Mouse (Mus musculus) hindbrain, embryonic 15.5 days (tissue): ENCODE measurements at regions not wholly inside any gene's neighbourhood (a gene's known extent, or its start where the extent isn't known, plus 50 kb on each side); places are given as distances from the start of the nearest gene placed in this dataset.
A peak's percentile ranks its signal among the peaks of the same experiment; 100 is the strongest.

Source experiments
- ATAC-seq: fragments of 200-750 bp; cut with Nextera tagmentation; 2 replicates; pipeline ENCODE4 v1.8.0; 2017; ENCODE audit warnings: low read depth, moderate number of reproducible peaks, moderate TSS enrichment; ENCODE audit not compliant: low FRiP score
- H3K27ac ChIP-seq: fragments of 300-500 bp; sonication (generic); replicated peaks from 2 replicates; pipeline ENCODE4 v1.5.1; 2015; ENCODE audit warnings: mild to moderate bottlenecking, inconsistent platforms
- H3K27me3 ChIP-seq: fragments of 300-500 bp; sonication (generic); 2 replicates; pipeline ENCODE4 v1.6.1; 2015; ENCODE audit warnings: control low read depth, inconsistent platforms
- H3K36me3 ChIP-seq: fragments of 300-500 bp; sonication (generic); 2 replicates; pipeline ENCODE4 v1.6.1; 2015; ENCODE audit warnings: control low read depth, inconsistent platforms
- H3K4me1 ChIP-seq: fragments of 300-500 bp; sonication (generic); replicated peaks from 2 replicates; pipeline ENCODE4 v1.6.1; 2015; ENCODE audit warnings: control low read depth, inconsistent platforms
- H3K4me2 ChIP-seq: fragments of 300-500 bp; sonication (generic); 2 replicates; pipeline ENCODE4 v1.6.1; 2015; ENCODE audit warnings: moderate library complexity, mild to moderate bottlenecking, inconsistent platforms
- H3K4me3 ChIP-seq: fragments of 300-500 bp; sonication (generic); 2 replicates; pipeline ENCODE4 v1.5.1; 2015; ENCODE audit warnings: mild to moderate bottlenecking, inconsistent platforms
- H3K9ac ChIP-seq: fragments of 300-500 bp; sonication (generic); 2 replicates; pipeline ENCODE4 v1.6.1; 2015; ENCODE audit warnings: inconsistent platforms
- H3K9me3 ChIP-seq: fragments of 300-500 bp; sonication (generic); 2 replicates; pipeline ENCODE4 v1.6.1; 2016; ENCODE audit warnings: control low read depth, inconsistent platforms
- WGBS: fragments of 180-500 bp; shearing (Covaris S2); methylation state at CpG from one replicate; pipeline ENCODE4 v1.1.7; 2015; 5-methylcytosine and 5-hydroxymethylcytosine counted together

- WGBS: 31% methylated on average over 5 of the region's 5 CpGs
- no peaks in the 10 kb centered on the region for H3K27me3 ChIP-seq
- H3K36me3 ChIP-seq: no peaks in the 10 kb centered on the region
- H3K4me2 ChIP-seq: no peak overlapping the region
- no peak for ATAC-seq
- no peak overlapping the region for H3K27ac ChIP-seq
- no peaks in the 10 kb centered on the region for H3K9me3 ChIP-seq
- no peaks in the 10 kb centered on the region; the same call in 1 of the 2 replicates for H3K4me1 ChIP-seq
- H3K9ac ChIP-seq: no peak overlapping the region
- H3K4me3 ChIP-seq: no peak overlapping the region
Observed at GRCm38 (mm10) chr8:30570547-30570946, 2858.0 kb upstream of the 5930422O12Rik start.

GRCm38 (mm10) chr8:30587508-30587907, 2841.0 kb upstream of the 5930422O12Rik start:
- Histone ChIP-seq H3K9me3 (no peaks in the 10 kb centered on the region), H3K36me3 (no peaks in the 10 kb centered on the region), H3K27me3 (no peaks in the 10 kb centered on the region), H3K4me1 (no peaks in the 10 kb centered on the region), H3K4me2 (no peak overlapping the region), H3K9ac (no peak overlapping the region), H3K27ac (no peak overlapping the region), H3K4me3 (no peak overlapping the region)
- 86% methylated on average over 5 of the region's 5 CpGs for WGBS
- ATAC-seq: no peak

- Histone ChIP-seq H3K9ac (no peak overlapping the region), H3K4me1 (no peaks in the 10 kb centered on the region), H3K27me3 (no peaks in the 10 kb centered on the region), H3K4me2 (no peak overlapping the region), H3K9me3 (no peaks in the 10 kb centered on the region), H3K4me3 (no peak overlapping the region), H3K36me3 (no peaks in the 10 kb centered on the region), H3K27ac (no peak overlapping the region)
- ATAC-seq: no peak
- 83% methylated on average over 1 of the region's 1 CpGs for WGBS
Observed at GRCm38 (mm10) chr8:30602421-30602820, 2826.1 kb upstream of the 5930422O12Rik start.

- ATAC-seq: no peak
- no peak overlapping the region for H3K4me3 ChIP-seq
- no peak overlapping the region for H3K9ac ChIP-seq
- no peaks in the 10 kb centered on the region for H3K4me1 ChIP-seq
- no peaks in the 10 kb centered on the region; the same call in 1 of the 2 replicates for H3K27me3 ChIP-seq
- H3K36me3 ChIP-seq: no peaks in the 10 kb centered on the region
- 50% methylated on average over 5 of the region's 5 CpGs for WGBS
- H3K27ac ChIP-seq: no peak overlapping the region
- no peak overlapping the region for H3K4me2 ChIP-seq
- H3K9me3 ChIP-seq: no peaks in the 10 kb centered on the region
Observed at GRCm38 (mm10) chr8:30630332-30630731, 2798.2 kb upstream of the 5930422O12Rik start.

GRCm38 (mm10) chr8:30636791-30637190, 2791.7 kb upstream of the 5930422O12Rik start:
- Histone ChIP-seq H3K4me2 (no peak overlapping the region), H3K27ac (no peak overlapping the region), H3K27me3 (no peaks in the 10 kb centered on the region), H3K9me3 (no peaks in the 10 kb centered on the region), H3K9ac (no peak overlapping the region), H3K4me1 (no peaks in the 10 kb centered on the region), H3K36me3 (no peaks in the 10 kb centered on the region), H3K4me3 (no peak overlapping the region)
- 65% methylated on average over 2 of the region's 2 CpGs for WGBS
- peak; percentile 54; the same call in 1 of the 2 replicates for ATAC-seq

- no peak overlapping the region for H3K4me2 ChIP-seq
- H3K9me3 ChIP-seq: no peaks in the 10 kb centered on the region
- ATAC-seq: no peak
- WGBS: 56% methylated on average over 3 of the region's 3 CpGs
- H3K27me3 ChIP-seq: no peaks in the 10 kb centered on the region
- no peak overlapping the region for H3K27ac ChIP-seq
- H3K9ac ChIP-seq: no peak overlapping the region
- H3K4me1 ChIP-seq: no peaks in the 10 kb centered on the region
- no peaks in the 10 kb centered on the region for H3K36me3 ChIP-seq
- no peak overlapping the region for H3K4me3 ChIP-seq
Observed at GRCm38 (mm10) chr8:30642866-30643690, 2785.4 kb upstream of the 5930422O12Rik start.

- Histone ChIP-seq H3K9me3 (no peaks in the 10 kb centered on the region), H3K4me1 (no peaks in the 10 kb centered on the region), H3K36me3 (no peaks in the 10 kb centered on the region), H3K27ac (no peak overlapping the region), H3K27me3 (no peaks in the 10 kb centered on the region), H3K4me2 (no peak overlapping the region), H3K4me3 (no peak overlapping the region), H3K9ac (no peak overlapping the region)
- no peak for ATAC-seq
Observed at GRCm38 (mm10) chr8:30648497-30648896, 2780.0 kb upstream of the 5930422O12Rik start.

- 46% methylated on average over 10 of the region's 10 CpGs for WGBS
- H3K4me2 ChIP-seq: no peak overlapping the region; the same call in 1 of the 2 replicates
- peaks cover 3% of the 10 kb centered on the region; the same call in 1 of the 2 replicates for H3K4me1 ChIP-seq
- H3K4me3 ChIP-seq: no peak overlapping the region
- no peaks in the 10 kb centered on the region for H3K9me3 ChIP-seq
- no peak overlapping the region for H3K9ac ChIP-seq
- ATAC-seq: peak; percentile 80
- no peaks in the 10 kb centered on the region for H3K27me3 ChIP-seq
- no peaks in the 10 kb centered on the region for H3K36me3 ChIP-seq
- H3K27ac ChIP-seq: peak overlapping the region; percentile 62
Observed at GRCm38 (mm10) chr8:30655749-30656241, 2772.7 kb upstream of the 5930422O12Rik start.

GRCm38 (mm10) chr8:30661261-30661660, 2767.2 kb upstream of the 5930422O12Rik start:
- H3K4me1 ChIP-seq: no peaks in the 10 kb centered on the region
- H3K9me3 ChIP-seq: no peaks in the 10 kb centered on the region
- no peak overlapping the region for H3K9ac ChIP-seq
- 65% methylated on average over 2 of the region's 2 CpGs for WGBS
- H3K4me3 ChIP-seq: no peak overlapping the region
- no peaks in the 10 kb centered on the region for H3K36me3 ChIP-seq
- no peak overlapping the region for H3K27ac ChIP-seq
- no peak overlapping the region for H3K4me2 ChIP-seq
- no peaks in the 10 kb centered on the region for H3K27me3 ChIP-seq
- ATAC-seq: no peak

- WGBS: 36% methylated on average over 4 of the region's 4 CpGs
- Histone ChIP-seq H3K9ac (no peak overlapping the region), H3K36me3 (no peaks in the 10 kb centered on the region), H3K27me3 (no peaks in the 10 kb centered on the region), H3K4me1 (no peaks in the 10 kb centered on the region), H3K4me2 (no peak overlapping the region), H3K27ac (no peak overlapping the region), H3K9me3 (no peaks in the 10 kb centered on the region), H3K4me3 (no peak overlapping the region)
- ATAC-seq: no peak
Observed at GRCm38 (mm10) chr8:30669451-30669850, 2759.1 kb upstream of the 5930422O12Rik start.

- WGBS: 95% methylated on average over 1 of the region's 1 CpGs
- H3K9ac ChIP-seq: no peak overlapping the region
- H3K4me2 ChIP-seq: no peak overlapping the region
Observed at GRCm38 (mm10) chr8:30677423-30677822, 2751.1 kb upstream of the 5930422O12Rik start.

GRCm38 (mm10) chr8:30682169-30682568, 2746.3 kb upstream of the 5930422O12Rik start:
- 25% methylated on average over 3 of the region's 3 CpGs for WGBS
- peak; percentile 63; the same call in 1 of the 2 replicates for ATAC-seq
- H3K9ac ChIP-seq: no peak overlapping the region
- H3K36me3 ChIP-seq: no peaks in the 10 kb centered on the region
- H3K4me3 ChIP-seq: no peak overlapping the region
- no peaks in the 10 kb centered on the region for H3K4me1 ChIP-seq
- no peaks in the 10 kb centered on the region for H3K9me3 ChIP-seq
- no peak overlapping the region for H3K27ac ChIP-seq
- no peaks in the 10 kb centered on the region for H3K27me3 ChIP-seq
- H3K4me2 ChIP-seq: no peak overlapping the region

More at GRCm38 (mm10) chr8:30677423-30677822, 2751.1 kb upstream of the 5930422O12Rik start:
- no peaks in the 10 kb centered on the region for H3K4me1 ChIP-seq
- no peaks in the 10 kb centered on the region for H3K27me3 ChIP-seq
- no peaks in the 10 kb centered on the region for H3K9me3 ChIP-seq
- ATAC-seq: no peak
- no peaks in the 10 kb centered on the region for H3K36me3 ChIP-seq
- H3K4me3 ChIP-seq: no peak overlapping the region
- H3K27ac ChIP-seq: no peak overlapping the region
